Mouse (Mus musculus) CH12.LX (cell line): ENCODE measurements around the gene Kalrn. TPM values are rescaled to one million over a fixed set of nuclear protein-coding genes. Genes with fewer than 3 reads are reported as not detected.

Experiments used
- DNase-seq: peaks from one replicate; pipeline ENCODE4 v3.0.0-alpha.2; 2013; ENCODE audit errors: extremely low read depth
- H3K27ac ChIP-seq: 2 replicates; pipeline ENCODE4 v1.5.1; 2012; ENCODE audit warnings: low read depth, mild to moderate bottlenecking, control low read depth, moderate library complexity; ENCODE audit not compliant: insufficient read depth
- H3K27me3 ChIP-seq: replicated peaks from 2 replicates; pipeline ENCODE3; 2012; ENCODE audit warnings: inconsistent platforms
- H3K36me3 ChIP-seq, 2 experiments: replicated peaks in 1 of 2; 2 replicates each; pipeline versions ENCODE3 to v1.6.1; 2012; ENCODE audit warnings: inconsistent platforms in 1 of 2, low read length in 1 of 2, mild to moderate bottlenecking in 1 of 2, mixed read lengths in 1 of 2, moderate library complexity in 1 of 2; ENCODE audit not compliant: control insufficient read depth in 1 of 2, insufficient read depth in 1 of 2
- H3K4me1 ChIP-seq, 2 experiments: 2 replicates each; pipeline ENCODE4 v1.6.1; 2012; ENCODE audit warnings: inconsistent platforms in 1 of 2, moderate library complexity in 1 of 2; ENCODE audit not compliant: insufficient read depth in 2 of 2, control insufficient read depth in 1 of 2
- H3K4me2 ChIP-seq: 2 replicates; pipeline ENCODE4 v1.6.1; 2012; ENCODE audit warnings: low read depth, mild to moderate bottlenecking, control low read depth; ENCODE audit not compliant: poor library complexity, insufficient read depth, severe bottlenecking
- H3K4me3 ChIP-seq, 3 experiments: fragments of 150-350 bp in 1 of 3; sonication (generic) in 1 of 3; replicated peaks in 1 of 3; 2 replicates each; pipeline versions ENCODE3 to v1.5.1; 2011 to 2012; ENCODE audit warnings: low read depth in 2 of 3, low read length in 2 of 3, mild to moderate bottlenecking in 2 of 3, moderate library complexity in 2 of 3, control low read depth in 1 of 3, improper control_type of control experiment in 1 of 3, inconsistent platforms in 1 of 3, mixed read lengths in 1 of 3; ENCODE audit not compliant: poor library complexity in 1 of 3
- H3K79me2 ChIP-seq: replicated peaks from 2 replicates; pipeline ENCODE4 v1.6.1; 2012; ENCODE audit warnings: mild to moderate bottlenecking, moderate library complexity; ENCODE audit not compliant: control insufficient read depth, poor library complexity, insufficient read depth, severe bottlenecking; ENCODE audit errors: extremely low read depth
- H3K9ac ChIP-seq: 2 replicates; pipeline ENCODE4 v1.6.1; 2012; ENCODE audit warnings: low read depth, mild to moderate bottlenecking, control low read depth, moderate library complexity; ENCODE audit not compliant: insufficient read depth
- H3K9me3 ChIP-seq: replicated peaks from 2 replicates; pipeline ENCODE3; 2012; ENCODE audit warnings: low read length, inconsistent platforms, mixed read lengths
- CHD1 ChIP-seq: IDR thresholded peaks from 2 replicates; pipeline ENCODE4 v1.6.1; 2012; ENCODE audit warnings: low read depth, low read length, improper control_type of control experiment, inconsistent platforms
- CHD2 ChIP-seq: IDR thresholded peaks from 2 replicates; pipeline ENCODE4 v1.6.1; 2011; ENCODE audit warnings: low read length, improper control_type of control experiment
- E2F4 ChIP-seq: IDR thresholded peaks from 2 replicates; pipeline ENCODE4 v1.6.1; 2011; ENCODE audit warnings: low read depth, low read length, improper control_type of control experiment; ENCODE audit not compliant: insufficient replicate concordance
- EP300 ChIP-seq: IDR thresholded peaks from 2 replicates; pipeline ENCODE4 v1.6.1; 2011; ENCODE audit warnings: low read length, improper control_type of control experiment
- IRF4 ChIP-seq: IDR thresholded peaks from 2 replicates; pipeline ENCODE4 v1.6.1; 2014; ENCODE audit warnings: low read depth, mild to moderate bottlenecking, inconsistent platforms, low read length, improper control_type of control experiment
- JUND ChIP-seq: conservative IDR thresholded peaks from 2 replicates; pipeline ENCODE4 v1.6.1; 2011; ENCODE audit warnings: low read depth, low read length, improper control_type of control experiment
- KAT2A ChIP-seq: IDR thresholded peaks from 2 replicates; pipeline ENCODE4 v1.6.1; 2012; ENCODE audit warnings: low read length, improper control_type of control experiment, inconsistent platforms; ENCODE audit not compliant: insufficient replicate concordance
- MAFK ChIP-seq: IDR thresholded peaks from 2 replicates; pipeline ENCODE4 v1.6.1; 2011; ENCODE audit warnings: low read length, improper control_type of control experiment; ENCODE audit not compliant: insufficient replicate concordance
- MAX ChIP-seq: IDR thresholded peaks from 2 replicates; pipeline ENCODE4 v1.6.1; 2011; ENCODE audit warnings: low read length, improper control_type of control experiment
- MYC ChIP-seq: IDR thresholded peaks from 2 replicates; pipeline ENCODE4 v1.6.1; 2011; ENCODE audit warnings: low read depth, mild to moderate bottlenecking, improper control_type of control experiment, low read length
- NRF1 ChIP-seq: IDR thresholded peaks from 2 replicates; pipeline ENCODE4 v1.6.1; 2014; ENCODE audit warnings: low read depth, mild to moderate bottlenecking, inconsistent platforms, low read length, improper control_type of control experiment, moderate library complexity
- POLR2A ChIP-seq: IDR thresholded peaks from 2 replicates; pipeline ENCODE4 v1.6.1; 2011; ENCODE audit warnings: low read depth, mild to moderate bottlenecking, improper control_type of control experiment, low read length
- SMC3 ChIP-seq: IDR thresholded peaks from 2 replicates; pipeline ENCODE4 v1.6.1; 2011; ENCODE audit warnings: low read depth, low read length, improper control_type of control experiment
- TBP ChIP-seq: conservative IDR thresholded peaks from 2 replicates; pipeline ENCODE4 v1.6.1; 2011; ENCODE audit warnings: low read depth, low read length, improper control_type of control experiment
- USF1 ChIP-seq: IDR thresholded peaks from 2 replicates; pipeline ENCODE4 v1.6.1; 2014; ENCODE audit warnings: low read depth, mild to moderate bottlenecking, inconsistent platforms, low read length, improper control_type of control experiment
- ZC3H11A ChIP-seq: IDR thresholded peaks from 2 replicates; pipeline ENCODE4 v1.6.1; 2012; ENCODE audit warnings: low read depth, mild to moderate bottlenecking, inconsistent platforms, low read length, improper control_type of control experiment
- ZKSCAN1 ChIP-seq: IDR thresholded peaks from 2 replicates; pipeline ENCODE4 v1.6.1; 2012; ENCODE audit warnings: low read depth, inconsistent platforms, low read length, improper control_type of control experiment, borderline replicate concordance
- dilution Hi-C: fragments of 300-500 bp; cut with MboI; formaldehyde crosslinking; loops from 2 replicates; pipeline ENCODE4 v1.14.3; 2020; ENCODE audit warnings: low sequenced_read_pairs; ENCODE audit not compliant: extremely low pct_unique_long_range_greater_than_20kb, extremely low pct_ligation_motif_present
- in situ Hi-C: fragments of 300-500 bp; cut with MboI; formaldehyde crosslinking; loops from 3 replicates; pipeline ENCODE4 v1.14.3; 2019; ENCODE audit warnings: low sequenced_read_pairs, low pct_ligation_motif_present, low pct_unique_long_range_greater_than_20kb, mixed read lengths
- polyA plus RNA-seq: library from polyadenylated mRNA; unstranded; fragments of >175 nt; gene quantifications from 2 replicates; pipeline ENCODE4 v1.2.1, GENCODE M21; 2012; ENCODE audit warnings: low read depth; ENCODE audit not compliant: insufficient read length
- total RNA-seq, 2 experiments: library from RNA; depleted of rRNA; stranded (reverse); fragments of 300-350 nt in 1 of 2; fragments of >200 nt in 1 of 2; gene quantifications; 2 replicates each; pipeline ENCODE4 v1.2.3; 2012 to 2014

Kalrn gene
- total and polyA plus RNA-seq, 3 experiments: 0.08 to 0.09 TPM; not detected in 1

GRCm38 (mm10) chr16:34236898-34237611, 336.3 kb downstream of the Kalrn start:
- in situ Hi-C loops: no loop called here
- no peak for DNase-seq
- no peak overlapping the region for H3K4me3 ChIP-seq
- H3K27ac ChIP-seq: no peak overlapping the region
- no peak overlapping the region for H3K4me2 ChIP-seq
- dilution Hi-C loops: no loop called here
- H3K9me3 ChIP-seq: no peaks in the 10 kb centered on the region
- no peak overlapping the region for H3K9ac ChIP-seq
- no peaks in the 10 kb centered on the region for H3K79me2 ChIP-seq
- TF ChIP-seq E2F4 (no peak), JUND (no peak), CHD1 (no peak), MAFK (no peak), MYC (no peak)
- H3K4me1 ChIP-seq: no peaks in the 10 kb centered on the region; a peak in 1 of 4 replicates
- H3K36me3 ChIP-seq: no peaks in the 10 kb centered on the region
- H3K27me3 ChIP-seq: peaks cover 90% of the 10 kb centered on the region

- no peak for DNase-seq
- Histone ChIP-seq H3K27me3 (peaks cover 93% of the 10 kb centered on the region), H3K4me1 (no peaks in the 10 kb centered on the region; a peak in 1 of 4 replicates), H3K9me3 (no peaks in the 10 kb centered on the region), H3K27ac (no peak overlapping the region), H3K9ac (no peak overlapping the region), H3K79me2 (no peaks in the 10 kb centered on the region)
- dilution Hi-C loops: no loop called here
- TF ChIP-seq ZC3H11A: no peak
- no peak for TF ChIP-seq IRF4
- TF ChIP-seq SMC3: no peak
- TF ChIP-seq MAFK: no peak
- no peak for TF ChIP-seq JUND
- no peak for TF ChIP-seq MAX
- TF ChIP-seq KAT2A: no peak
- no peak for TF ChIP-seq E2F4
- TF ChIP-seq NRF1: no peak
- TF ChIP-seq CHD2: no peak
- TF ChIP-seq CHD1: no peak
- TF ChIP-seq ZKSCAN1: no peak
- TF ChIP-seq POLR2A: no peak
- no peak for TF ChIP-seq USF1
- TF ChIP-seq EP300: no peak
- no peak for TF ChIP-seq TBP
- TF ChIP-seq, all 38 proteins: peak for 0
- H3K4me3 ChIP-seq: no peak overlapping the region
- no peaks in the 10 kb centered on the region for H3K36me3 ChIP-seq
- in situ Hi-C loops: no loop called here
- no peak overlapping the region for H3K4me2 ChIP-seq
These were observed 338.2 kb downstream of the Kalrn start for GRCm38 (mm10) chr16:34235086-34235485.
